Mouse (Mus musculus) bone marrow macrophage, adult 2 months (primary cell): ENCODE results near the gene Cpeb2.

ENCODE experiments used
- CTCF ChIP-seq: IDR thresholded peaks from 2 replicates; pipeline ENCODE4 v1.5.1; 2012; ENCODE audit warnings: low read depth, mild to moderate bottlenecking, low read length, moderate library complexity
- POLR2A ChIP-seq: IDR thresholded peaks from 2 replicates; pipeline ENCODE4 v1.6.1; 2012; ENCODE audit warnings: mild to moderate bottlenecking, low read depth, low read length, borderline replicate concordance

GRCm38 (mm10) chr5:43300979-43301378 lies 68.0 kb downstream of the Cpeb2 start:
- TF ChIP-seq CTCF (no peak), POLR2A (no peak)
